ENCODE assay signal across 9 mouse cellular contexts in genomic region chr10:19208101-19208722, GRCm38 (mm10).
DNase-seq lines count a peak whose midpoint lies in the region; ATAC-seq and TF ChIP-seq lines count a peak whose summit lies in the region.
"Had no signal": no experiment of that assay in that cellular context is flagged by ENCODE, and none has a peak within 500 bp of the region (broad histone marks: within the 10 kb centered on the region; RNA-seq: fewer than 3 reads in every experiment).

No protein-coding gene starts in this region.

- in situ Hi-C loops in ES-E14 (cut with MboI; ENCODE audit: low sequenced_read_pairs in 2 of 2, unreplicated experiment in 2 of 2) = no loop called here

- peaks cover 11 to 18% of the 10 kb centered on the region in 2 experiments; a peak in 3 of 4 replicates for H3K4me1 ChIP-seq in ES-E14 (ENCODE audit: control insufficient read depth in 2 of 2, insufficient read depth in 2 of 2, low read length in 2 of 2, poor library complexity in 1 of 2)
- peaks cover 9% of the 10 kb centered on the region for H3K4me1 ChIP-seq in hindbrain, embryonic 10.5 days (replicated peaks)
- H3K4me1 ChIP-seq in midbrain, embryonic 15.5 days = peaks cover 3% of the 10 kb centered on the region; the same call in 1 of the 2 replicates

- 7% methylated on average over 12 of the region's 12 CpGs for WGBS in hindbrain, embryonic 10.5 days
- WGBS in midbrain, embryonic 15.5 days = 6% methylated on average over 12 of the region's 12 CpGs

- H3K4me3 ChIP-seq in ES-E14 (ENCODE audit: insufficient read depth in 1 of 2, low read depth in 1 of 2, low read length in 2 of 2, poor library complexity in 1 of 2, severe bottlenecking in 1 of 2) = peak overlapping the region in 1 of 2 experiments; percentile 30; a peak in 2 of 4 replicates
- no peak overlapping the region for H3K4me3 ChIP-seq in hindbrain, embryonic 10.5 days
- H3K4me3 ChIP-seq in midbrain, embryonic 15.5 days = no peak overlapping the region

- H3K27ac ChIP-seq in ES-E14 (ENCODE audit: insufficient read depth, low read depth, low read length, poor library complexity, severe bottlenecking) = peak overlapping the region; percentile 100
- peak overlapping the region; percentile 86 for H3K27ac ChIP-seq in hindbrain, embryonic 10.5 days
- no peak overlapping the region for H3K27ac ChIP-seq in midbrain, embryonic 15.5 days

- H3K4me2 ChIP-seq in midbrain, embryonic 15.5 days = peak overlapping the region; percentile 34

- no peaks in the 10 kb centered on the region for H3K36me3 ChIP-seq in ES-E14 (ENCODE audit: control insufficient read depth, insufficient read depth, low read length, poor library complexity, severe bottlenecking)
- H3K36me3 ChIP-seq in hindbrain, embryonic 10.5 days = no peaks in the 10 kb centered on the region
- H3K36me3 ChIP-seq in midbrain, embryonic 15.5 days (replicated peaks) = no peaks in the 10 kb centered on the region
- H3K36me3 ChIP-seq: G1E had no signal

- no peaks in the 10 kb centered on the region for H3K9me3 ChIP-seq in ES-E14 (ENCODE audit: control insufficient read depth, insufficient read depth, low read depth, low read length)
- no peaks in the 10 kb centered on the region for H3K9me3 ChIP-seq in hindbrain, embryonic 10.5 days
- no peaks in the 10 kb centered on the region for H3K9me3 ChIP-seq in midbrain, embryonic 15.5 days
- H3K9me3 ChIP-seq: G1E had no signal

- intact Hi-C loops in left cerebral cortex, postnatal 25 days (cut with DNase I) = no loop called here

- no peaks in the 10 kb centered on the region for H3K27me3 ChIP-seq in hindbrain, embryonic 10.5 days (ENCODE audit: insufficient read depth, poor library complexity, severe bottlenecking)
- no peaks in the 10 kb centered on the region for H3K27me3 ChIP-seq in midbrain, embryonic 15.5 days (replicated peaks)

- peak overlapping the region; percentile 50; the same call in 1 of the 2 replicates for H3K9ac ChIP-seq in ES-E14 (ENCODE audit: insufficient read depth, low read depth, low read length, poor library complexity, severe bottlenecking)
- no peak overlapping the region for H3K9ac ChIP-seq in midbrain, embryonic 15.5 days

- no peak for ATAC-seq in midbrain, embryonic 15.5 days (replicated peaks)

- DNase-seq in ES-E14 (ENCODE audit: low read depth, low spot score) = peak; percentile 92
- DNase-seq in embryo, embryonic 10.5 days (ENCODE audit: low spot score) = peak; percentile 75
- DNase-seq in hindbrain, embryonic 10.5 days (ENCODE audit: low spot score) = peak; percentile 63
- no peak for DNase-seq in left cerebral cortex, postnatal 25 days (ENCODE audit: low spot score in 2 of 2)
- DNase-seq in cerebellum, adult 11 months = no peak
- no peak for DNase-seq in layer of hippocampus, postnatal 25 days (ENCODE audit: extremely low spot score in 1 of 2, low spot score in 1 of 2)
- DNase-seq: lung, postnatal 36 days had no signal

TF ChIP-seq in ES-E14, 5 proteins besides CTCF, POLR2A, EP300 and RAD21:
- TF ChIP-seq ZC3H11A (IDR thresholded peaks at IDR 0.05; ENCODE audit: borderline replicate concordance, low read depth, low read length) (no peak), MAFK (IDR thresholded peaks at IDR 0.05; ENCODE audit: insufficient read depth, low read depth, low read length) (no peak), ZNF384 (IDR thresholded peaks at IDR 0.05; ENCODE audit: low read depth, low read length) (no peak), HCFC1 (IDR thresholded peaks at IDR 0.05; ENCODE audit: borderline replicate concordance, insufficient read depth, low read length) (0 out of 2 replicates have a peak, but pooled peaks have one; percentile 25), CHD2 (IDR thresholded peaks at IDR 0.05; ENCODE audit: low read depth, low read length) (peak; percentile 68; the same call in 1 of the 2 replicates)

Comparison
In these comparisons a context has a peak if more than half of its experiments do, and no peak if none do; other contexts are left out.
1. DNase-seq: peak in ES-E14 (single experiment), embryo, embryonic 10.5 days (single experiment) and hindbrain, embryonic 10.5 days (single experiment); none in left cerebral cortex, postnatal 25 days (0 of 2), cerebellum, adult 11 months (single experiment) and layer of hippocampus, postnatal 25 days (0 of 2).